Mouse (Mus musculus) myocyte (in vitro differentiated cells): ENCODE results near the gene 1700019N19Rik.

Source experiments
- CEBPB ChIP-seq: IDR thresholded peaks from 2 replicates; pipeline ENCODE4 v1.6.1; 2011; ENCODE audit warnings: mild to moderate bottlenecking, moderate library complexity; ENCODE audit not compliant: poor library complexity, insufficient read depth, severe bottlenecking
- E2F4 ChIP-seq: IDR thresholded peaks from one replicate; pipeline ENCODE4 v1.6.1; 2011; ENCODE audit warnings: mild to moderate bottlenecking, control low read depth, moderate library complexity; ENCODE audit not compliant: insufficient read depth
- MAX ChIP-seq: IDR thresholded peaks from one replicate; pipeline ENCODE4 v1.6.1; 2011; ENCODE audit warnings: low read depth, mild to moderate bottlenecking, control low read depth
- MYOD1 ChIP-seq, 3 experiments: IDR thresholded peaks; one replicate each; pipeline ENCODE4 v1.6.1; 2011; ENCODE audit warnings: control low read depth in 2 of 3, low read depth in 2 of 3, mild to moderate bottlenecking in 2 of 3, moderate library complexity in 1 of 3; ENCODE audit not compliant: insufficient read length in 2 of 3, control insufficient read depth in 1 of 3
- MYOG ChIP-seq, 3 experiments: IDR thresholded peaks; one replicate each; pipeline ENCODE4 v1.6.1; 2011; ENCODE audit warnings: control low read depth in 2 of 3, low read depth in 2 of 3, mild to moderate bottlenecking in 2 of 3; ENCODE audit not compliant: insufficient read length in 2 of 3, control insufficient read depth in 1 of 3, insufficient read depth in 1 of 3
- POLR2A ChIP-seq: IDR thresholded peaks from one replicate; pipeline ENCODE4 v1.6.1; 2011; ENCODE audit warnings: low read depth, mild to moderate bottlenecking, control low read depth, moderate library complexity; ENCODE audit not compliant: insufficient read length
- POLR2AphosphoS2 ChIP-seq: IDR thresholded peaks from one replicate; pipeline ENCODE4 v1.6.1; 2011; ENCODE audit warnings: low read depth, control low read depth; ENCODE audit not compliant: insufficient read length
- REST ChIP-seq: IDR thresholded peaks from one replicate; pipeline ENCODE4 v1.6.1; 2011; ENCODE audit warnings: mild to moderate bottlenecking, control low read depth, moderate library complexity; ENCODE audit not compliant: insufficient read depth, insufficient read length
- SRF ChIP-seq: IDR thresholded peaks from one replicate; pipeline ENCODE4 v1.6.1; 2011; ENCODE audit warnings: low read depth; ENCODE audit not compliant: control insufficient read depth, insufficient read length
- TCF12 ChIP-seq: IDR thresholded peaks from one replicate; pipeline ENCODE4 v1.6.1; 2011; ENCODE audit warnings: mild to moderate bottlenecking, control low read depth; ENCODE audit not compliant: poor library complexity, insufficient read depth, severe bottlenecking
- TCF3 ChIP-seq: IDR thresholded peaks from one replicate; pipeline ENCODE4 v1.6.1; 2011; ENCODE audit warnings: low read depth, control low read depth; ENCODE audit not compliant: insufficient read length
- USF1 ChIP-seq: IDR thresholded peaks from one replicate; pipeline ENCODE4 v1.6.1; 2011; ENCODE audit warnings: low read depth, mild to moderate bottlenecking, control low read depth, moderate library complexity

GRCm38 (mm10) chr19:58762316-58762715 lies 31.9 kb downstream of the 1700019N19Rik start:
- TF ChIP-seq POLR2A (no peak), CEBPB (no peak), E2F4 (no peak), MAX (no peak), USF1 (no peak), POLR2AphosphoS2 (no peak), MYOG (IDR thresholded peaks at IDR 0.05; ENCODE audit: control insufficient read depth in 1 of 3, insufficient read depth in 1 of 3, insufficient read length in 2 of 3, low read depth in 2 of 3) (no peak), REST (no peak), TCF12 (no peak), SRF (no peak), MYOD1 (IDR thresholded peaks at IDR 0.05; ENCODE audit: control insufficient read depth in 1 of 3, insufficient read length in 2 of 3, low read depth in 2 of 3) (no peak), TCF3 (no peak)
